Mouse (Mus musculus) erythroblast, embryonic 14.5 days (primary cell): ENCODE results near the gene Fbn1.

Experiments used
- GATA1 ChIP-seq: IDR thresholded peaks from 2 replicates; pipeline ENCODE4 v1.6.1; 2012; ENCODE audit warnings: low read length, inconsistent platforms, mixed read lengths
- TAL1 ChIP-seq: IDR thresholded peaks from 3 replicates; pipeline ENCODE4 v1.6.1; 2012; ENCODE audit warnings: low read length, inconsistent platforms, mixed read lengths

DNA sequence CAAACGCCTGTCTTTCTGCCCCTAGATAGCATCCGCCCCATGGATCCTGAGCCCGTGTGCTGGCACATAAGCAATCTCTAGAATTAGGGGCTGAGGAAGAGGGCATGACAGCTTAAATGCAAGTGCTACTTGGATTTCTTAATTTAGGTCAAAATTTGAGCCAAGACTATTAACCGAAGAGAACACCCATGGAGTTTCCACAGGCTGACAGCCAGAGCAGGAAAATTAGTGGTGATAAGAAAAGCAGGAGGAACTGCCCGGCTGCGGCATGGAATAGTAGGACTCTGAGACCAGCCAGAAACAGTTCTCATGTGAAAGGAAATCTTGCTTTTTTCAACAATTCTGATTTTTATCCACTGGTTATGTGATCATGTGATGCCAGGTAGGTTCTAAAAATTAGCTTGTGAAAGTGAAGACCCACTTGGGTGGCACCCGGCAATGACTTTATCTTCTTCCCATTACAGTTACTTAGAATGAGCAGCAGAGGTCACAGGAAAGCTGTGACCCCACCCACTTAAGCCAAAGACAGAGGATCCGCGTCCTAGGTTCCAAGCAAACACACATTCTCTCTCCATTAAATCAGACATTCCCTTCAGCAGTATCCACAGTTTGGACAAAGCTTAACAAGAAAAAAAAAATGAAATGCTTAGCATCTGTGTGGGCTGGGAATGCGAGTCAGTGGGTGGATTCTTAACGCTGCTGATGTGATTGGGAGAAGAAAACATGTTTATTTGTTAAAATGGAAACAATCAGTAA, 152.4 kb downstream of the Fbn1 start:
- no peak for TF ChIP-seq GATA1
- TF ChIP-seq TAL1, result no peak
